Mouse (Mus musculus) thymus, adult 2 months (tissue): ENCODE measurements at regions not wholly inside any gene's neighbourhood (a gene's known extent, or its start where the extent isn't known, plus 50 kb on each side); places are given as distances from the start of the nearest gene placed in this dataset.

ENCODE experiments used
- CTCF ChIP-seq: fragments of 200-500 bp; IDR thresholded peaks from 2 replicates; pipeline ENCODE4 v1.5.1; 2012; ENCODE audit warnings: mild to moderate bottlenecking, control low read depth, low read length, moderate library complexity, borderline replicate concordance; ENCODE audit not compliant: control insufficient read depth, poor library complexity, insufficient read depth; ENCODE audit errors: extremely low read depth
- POLR2A ChIP-seq: fragments of 200-500 bp; IDR thresholded peaks from 2 replicates; pipeline ENCODE4 v1.6.1; 2012; ENCODE audit warnings: mild to moderate bottlenecking, low read length, control low read depth, moderate library complexity; ENCODE audit not compliant: control insufficient read depth, poor library complexity, insufficient read depth; ENCODE audit errors: extremely low read depth

GRCm38 (mm10) chr3:147545329-147546006, 693.3 kb downstream of the Ttll7 start:
- TF ChIP-seq CTCF (no peak), POLR2A (no peak)
